Mouse (Mus musculus) kidney, embryonic 14.5 days (tissue): ENCODE data around the gene Hist1h2ak. TPM values are rescaled to one million over a fixed set of nuclear protein-coding genes. Genes with fewer than 3 reads are reported as not detected.
A peak's percentile ranks its signal among the peaks of the same experiment; 100 is the strongest.
"Not testable (repeated sequence)": the region's sequence is repeated elsewhere in the genome, so short reads cannot be mapped to it uniquely, and the experiment has no call there.

Source experiments
- ATAC-seq: fragments of 200-750 bp; cut with Nextera tagmentation; 2 replicates; pipeline ENCODE4 v1.8.0; 2017; ENCODE audit warnings: moderate number of reproducible peaks, mild to moderate bottlenecking, moderate TSS enrichment, moderate library complexity; ENCODE audit not compliant: low FRiP score, low TSS enrichment
- H3K27ac ChIP-seq: fragments of 300-500 bp; sonication (generic); 2 replicates; pipeline ENCODE4 v1.5.1; 2014; ENCODE audit warnings: low read depth, mild to moderate bottlenecking, low read length, moderate library complexity, mixed read lengths
- H3K27me3 ChIP-seq: fragments of 300-500 bp; sonication (generic); 2 replicates; pipeline ENCODE4 v1.6.1; 2014; ENCODE audit warnings: mild to moderate bottlenecking, low read length; ENCODE audit not compliant: control insufficient read depth, insufficient read depth
- H3K36me3 ChIP-seq: fragments of 300-500 bp; sonication (generic); 2 replicates; pipeline ENCODE4 v1.6.1; 2014; ENCODE audit warnings: low read length, mixed read lengths; ENCODE audit not compliant: control insufficient read depth, insufficient read depth
- H3K4me1 ChIP-seq: fragments of 300-500 bp; sonication (generic); 2 replicates; pipeline ENCODE4 v1.6.1; 2014; ENCODE audit warnings: low read length, mixed read lengths; ENCODE audit not compliant: control insufficient read depth, insufficient read depth
- H3K4me2 ChIP-seq: fragments of 300-500 bp; sonication (generic); replicated peaks from 2 replicates; pipeline ENCODE4 v1.6.1; 2014; ENCODE audit warnings: low read depth, mild to moderate bottlenecking, low read length
- H3K4me3 ChIP-seq: fragments of 300-500 bp; sonication (generic); 2 replicates; pipeline ENCODE4 v1.5.1; 2014; ENCODE audit warnings: mild to moderate bottlenecking, low read length
- H3K9ac ChIP-seq: fragments of 300-500 bp; sonication (generic); 2 replicates; pipeline ENCODE4 v1.6.1; 2014; ENCODE audit warnings: low read depth, mild to moderate bottlenecking, low read length, moderate library complexity
- H3K9me3 ChIP-seq: fragments of 300-500 bp; sonication (generic); 2 replicates; pipeline ENCODE4 v1.6.1; 2016; ENCODE audit warnings: low read length; ENCODE audit not compliant: control insufficient read depth
- WGBS: fragments of 180-500 bp; shearing (Covaris S2); extraction: QIAGEN DNeasy Blood & Tissue Kit; methylation state at CpG from one replicate; pipeline ENCODE4 v1.1.7; 2014; 5-methylcytosine and 5-hydroxymethylcytosine counted together
- polyA plus RNA-seq: library from polyadenylated mRNA; unstranded; fragments of >200 nt; fragmentation: Nextera tagmentation; extraction: Ambion mirVana; gene quantifications from 2 replicates; pipeline ENCODE4 v1.2.1, GENCODE M21; 2014

Hist1h2ak gene
- polyA plus RNA-seq, 1 experiment from 2014 or later, result 18.5 TPM

- H3K36me3 ChIP-seq, H3K27me3 ChIP-seq, H3K9me3 ChIP-seq: not testable (repeated sequence)
- peak within 1 kb of the TSS; percentile 47 for H3K4me3 ChIP-seq
- peak within 1 kb of the TSS; percentile 76 for H3K4me2 ChIP-seq
- peak within 1 kb of the TSS; percentile 81 for H3K9ac ChIP-seq
- peaks cover 12% of the 10 kb centered on the region; the same call in 1 of the 2 replicates for H3K4me1 ChIP-seq
- WGBS, result 1% methylated on average over 24 of the region's 50 CpGs
- peak within 1 kb of the TSS; percentile 99 for H3K27ac ChIP-seq
- peak; percentile 94 for ATAC-seq
Measured at GRCm38 (mm10) chr13:21715864-21716539, 37.6 kb downstream of the Hist1h2ak start, which contains the start of the genes Hist1h2bl and Hist1h2ai. Gene Hist1h2bl, minus strand, starts transcription at chr13:21716143. Gene Hist1h2ai, plus strand, starts transcription at chr13:21716422.

DNA sequence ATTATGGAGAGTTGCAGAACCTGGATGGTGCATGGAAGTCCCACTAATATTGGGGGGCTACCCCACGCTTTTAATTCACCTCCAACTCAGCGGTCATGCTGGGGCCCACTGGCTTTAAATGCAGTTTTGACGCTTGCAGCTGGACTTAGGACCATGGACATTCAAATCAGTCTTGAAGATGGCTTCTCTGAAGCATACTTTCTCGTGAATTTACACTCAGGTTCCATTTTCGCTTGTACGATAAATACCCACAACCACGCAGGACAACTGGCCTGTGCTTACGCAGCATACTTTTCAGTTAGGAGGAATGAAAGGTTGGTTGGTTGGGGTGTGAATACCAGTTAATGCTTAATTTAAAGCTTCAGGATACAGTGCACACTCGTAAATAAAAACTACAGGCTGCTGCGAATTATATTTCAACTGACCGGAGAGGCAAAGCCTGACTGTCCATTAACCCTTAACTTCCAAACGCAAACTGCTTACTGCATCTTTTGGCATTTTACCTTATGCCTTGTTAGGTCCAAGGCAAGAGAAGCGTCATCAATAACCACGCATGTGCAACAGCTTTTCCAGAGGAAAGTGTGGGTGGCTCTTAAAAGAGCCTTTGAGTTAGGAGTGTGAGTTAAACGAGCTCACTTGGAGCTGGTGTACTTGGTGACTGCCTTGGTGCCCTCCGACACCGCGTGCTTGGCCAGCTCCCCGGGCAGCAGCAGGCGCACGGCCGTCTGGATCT lies 38.3 kb downstream of the Hist1h2ak start:
- Histone ChIP-seq H3K27ac (peak overlapping the region; percentile 88), H3K4me2 (peak overlapping the region; percentile 56), H3K27me3 (no peaks in the 10 kb centered on the region), H3K36me3 (no peaks in the 10 kb centered on the region), H3K9ac (peak overlapping the region; percentile 65), H3K9me3 (no peaks in the 10 kb centered on the region), H3K4me3 (peak overlapping the region; percentile 36), H3K4me1 (peaks cover 5% of the 10 kb centered on the region; the same call in 1 of the 2 replicates)
- ATAC-seq, result no peak
- WGBS, result 1% methylated on average over 19 of the region's 22 CpGs

- peak overlapping the region; percentile 65; the same call in 1 of the 2 replicates for H3K9ac ChIP-seq
- peak overlapping the region; percentile 88 for H3K27ac ChIP-seq
Measured at GRCm38 (mm10) chr13:21714725-21715124, 38.9 kb downstream of the Hist1h2ak start.

DNA sequence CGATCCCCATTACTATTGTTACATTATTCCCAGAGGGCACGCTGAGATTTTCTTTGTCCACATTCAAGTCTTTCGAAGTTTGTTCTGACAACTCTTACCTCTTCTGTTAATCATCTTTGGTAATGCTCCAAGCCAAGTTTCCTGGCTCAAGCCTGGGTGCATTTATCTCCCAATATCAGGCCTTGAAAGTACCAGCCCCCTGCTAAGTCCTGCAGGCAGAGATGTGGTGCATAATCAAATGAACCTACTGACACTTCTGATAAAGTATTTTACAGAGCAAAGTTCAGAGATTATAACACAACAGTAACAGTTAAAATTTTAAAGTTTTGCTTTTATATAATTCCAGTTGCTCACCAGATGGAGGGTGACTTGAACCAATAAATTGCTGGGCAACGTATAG lies 41.9 kb downstream of the Hist1h2ak start:
- no peak for ATAC-seq
- H3K4me2 ChIP-seq, result peak overlapping the region; percentile 53
- no peaks in the 10 kb centered on the region for H3K36me3 ChIP-seq

More at GRCm38 (mm10) chr13:21714725-21715124, 38.9 kb downstream of the Hist1h2ak start:
- peak overlapping the region; percentile 56 for H3K4me2 ChIP-seq
- H3K9me3 ChIP-seq, result no peaks in the 10 kb centered on the region
- no peak for ATAC-seq
- H3K4me1 ChIP-seq, result no peaks in the 10 kb centered on the region
- H3K4me3 ChIP-seq, result peak overlapping the region; percentile 36
- H3K27me3 ChIP-seq, result no peaks in the 10 kb centered on the region
- no peaks in the 10 kb centered on the region for H3K36me3 ChIP-seq
- under 1% methylated on average over 7 of the region's 7 CpGs for WGBS

DNA sequence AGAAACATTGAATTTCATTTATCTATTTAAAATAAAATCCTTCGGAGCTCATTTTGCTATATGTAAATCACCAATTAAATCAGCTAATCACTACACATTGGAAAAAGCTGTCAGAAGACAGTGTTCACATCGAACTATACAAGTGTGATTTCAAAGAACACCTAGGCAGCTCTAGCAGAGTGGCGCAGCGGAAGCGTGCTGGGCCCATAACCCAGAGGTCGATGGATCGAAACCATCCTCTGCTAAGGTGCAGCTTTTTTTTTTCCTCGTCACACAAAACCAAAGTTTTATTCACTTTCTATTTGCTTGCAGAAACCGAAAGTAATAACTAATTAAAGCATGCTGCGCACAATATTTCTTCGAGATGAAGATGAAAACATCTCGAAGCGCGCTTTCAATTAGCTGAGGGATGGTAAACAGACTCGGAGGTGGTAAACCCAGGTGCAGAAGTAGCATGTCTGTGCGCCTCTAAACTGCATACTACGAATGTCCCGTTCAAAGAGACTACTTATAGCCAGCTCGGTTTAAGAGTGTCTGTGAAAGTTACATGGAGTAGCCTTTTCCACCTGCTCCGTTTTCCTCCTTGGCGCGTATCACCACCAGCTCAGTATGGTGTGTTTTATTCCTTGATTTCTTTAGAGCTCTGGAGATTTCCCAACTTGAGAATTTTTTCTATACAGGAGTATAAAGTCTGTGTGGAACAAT lies 42.7 kb downstream of the Hist1h2ak start:
- WGBS, result 2% methylated on average over 22 of the region's 22 CpGs
- peak; percentile 71 for ATAC-seq
- H3K9ac ChIP-seq, result peak overlapping the region; percentile 44; the same call in 1 of the 2 replicates
- no peaks in the 10 kb centered on the region for H3K4me1 ChIP-seq
- no peaks in the 10 kb centered on the region for H3K9me3 ChIP-seq
- peak overlapping the region; percentile 66 for H3K4me3 ChIP-seq
- no peaks in the 10 kb centered on the region for H3K36me3 ChIP-seq
- H3K27me3 ChIP-seq, result no peaks in the 10 kb centered on the region
- peak overlapping the region; percentile 53 for H3K4me2 ChIP-seq
- H3K27ac ChIP-seq, result no peak overlapping the region

More for the DNA sequence above, 41.9 kb downstream of the Hist1h2ak start:
- Histone ChIP-seq H3K9ac (peak overlapping the region; percentile 44; the same call in 1 of the 2 replicates), H3K27me3 (no peaks in the 10 kb centered on the region), H3K27ac (no peak overlapping the region), H3K9me3 (no peaks in the 10 kb centered on the region), H3K4me1 (no peaks in the 10 kb centered on the region), H3K4me3 (peak overlapping the region; percentile 66; the same call in 1 of the 2 replicates)
- 29% methylated on average over 4 of the region's 4 CpGs for WGBS

DNA sequence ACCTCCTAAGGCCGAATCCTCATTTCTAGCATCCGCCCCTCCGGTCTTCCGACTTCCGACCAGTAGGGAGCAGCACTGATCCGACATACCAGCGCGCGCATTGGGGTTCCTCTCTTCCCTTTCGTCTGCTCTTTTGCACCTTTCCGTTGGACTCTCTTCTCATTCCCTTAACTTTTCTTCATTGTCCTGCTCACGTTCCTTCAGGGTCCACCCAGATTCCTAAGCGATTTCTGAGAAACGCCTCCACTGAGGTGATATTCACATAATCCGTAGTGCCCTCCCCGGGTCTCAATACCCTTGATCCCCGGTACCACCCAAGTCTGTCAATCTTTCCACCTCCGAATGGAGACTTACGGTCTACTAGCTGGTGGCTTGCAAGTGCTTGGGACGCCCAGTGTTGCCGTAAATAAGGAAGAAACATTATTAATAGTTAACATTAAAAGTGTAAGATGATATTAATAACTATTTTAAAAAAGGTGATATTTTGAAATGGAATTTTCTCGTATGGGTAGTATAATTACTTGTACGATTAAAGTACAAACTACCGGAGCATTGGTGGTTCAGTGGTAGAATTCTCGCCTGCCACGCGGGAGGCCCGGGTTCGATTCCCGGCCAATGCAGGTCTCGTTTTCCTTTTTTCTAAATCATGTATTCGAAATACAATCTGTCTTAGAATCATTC lies 43.5 kb downstream of the Hist1h2ak start:
- H3K4me2 ChIP-seq, result peak overlapping the region; percentile 53

GRCm38 (mm10) chr13:21706669-21707068 lies 47.0 kb downstream of the Hist1h2ak start:
- H3K4me2 ChIP-seq, result no peak overlapping the region
- no peak overlapping the region for H3K4me3 ChIP-seq
- no peaks in the 10 kb centered on the region for H3K36me3 ChIP-seq
- WGBS, result 80% methylated on average over 4 of the region's 4 CpGs
- H3K27ac ChIP-seq, result no peak overlapping the region
- no peaks in the 10 kb centered on the region for H3K27me3 ChIP-seq
- H3K4me1 ChIP-seq, result no peaks in the 10 kb centered on the region
- H3K9ac ChIP-seq, result no peak overlapping the region
- no peaks in the 10 kb centered on the region for H3K9me3 ChIP-seq
- ATAC-seq, result no peak

More for the DNA sequence above, 43.5 kb downstream of the Hist1h2ak start:
- peak overlapping the region; percentile 21; the same call in 1 of the 2 replicates for H3K27ac ChIP-seq
- no peaks in the 10 kb centered on the region for H3K36me3 ChIP-seq
- no peaks in the 10 kb centered on the region for H3K9me3 ChIP-seq
- H3K4me3 ChIP-seq, result peak overlapping the region; percentile 66
- H3K4me1 ChIP-seq, result no peaks in the 10 kb centered on the region
- peak overlapping the region; percentile 50; the same call in 1 of the 2 replicates for H3K9ac ChIP-seq
- under 1% methylated on average over 32 of the region's 32 CpGs for WGBS
- H3K27me3 ChIP-seq, result no peaks in the 10 kb centered on the region
- ATAC-seq, result peak; percentile 83
